Mouse (Mus musculus): ENCODE results near the gene Hacl1.

Hacl1 gene

GRCm38 (mm10) chr14:31640890-31641505 is at the start of gene Hacl1, which contains the start of gene Btd:
Hacl1 (minus strand) TSS chr14:31641286.
Btd (plus strand) TSS chr14:31641028.
- DNase-seq (ENCODE audit: low read depth) = peak; percentile 93

- no peak for DNase-seq (ENCODE audit: low read depth)
Measured at GRCm38 (mm10) chr14:31686231-31686630, 45.1 kb upstream of the Hacl1 start.

- no peak for DNase-seq (ENCODE audit: low read depth)
Measured at GRCm38 (mm10) chr14:31685680-31686079, 44.6 kb upstream of the Hacl1 start.

- no peak for DNase-seq (ENCODE audit: low read depth)
Measured at GRCm38 (mm10) chr14:31684343-31685040, 43.4 kb upstream of the Hacl1 start.

GRCm38 (mm10) chr14:31683610-31684009 is 42.5 kb upstream of the Hacl1 start:
- no peak for DNase-seq (ENCODE audit: low read depth)

GRCm38 (mm10) chr14:31681931-31682555 is 41.0 kb upstream of the Hacl1 start:
- no peak for DNase-seq (ENCODE audit: low read depth)

GRCm38 (mm10) chr14:31681291-31681690 is 40.2 kb upstream of the Hacl1 start:
- DNase-seq (ENCODE audit: low read depth) = no peak

- DNase-seq (ENCODE audit: low read depth) = no peak
Measured at GRCm38 (mm10) chr14:31680656-31681055, 39.6 kb upstream of the Hacl1 start.

GRCm38 (mm10) chr14:31671635-31672320 is 30.7 kb upstream of the Hacl1 start:
- DNase-seq (ENCODE audit: low read depth) = no peak

- no peak for DNase-seq (ENCODE audit: low read depth)
Measured at GRCm38 (mm10) chr14:31669642-31670490, 28.8 kb upstream of the Hacl1 start.

- no peak for DNase-seq (ENCODE audit: low read depth)
Measured at GRCm38 (mm10) chr14:31669161-31669611, 28.1 kb upstream of the Hacl1 start.

GRCm38 (mm10) chr14:31668326-31668725 is 27.2 kb upstream of the Hacl1 start:
- DNase-seq (ENCODE audit: low read depth) = no peak

GRCm38 (mm10) chr14:31667741-31668140 is 26.7 kb upstream of the Hacl1 start:
- no peak for DNase-seq (ENCODE audit: low read depth)

GRCm38 (mm10) chr14:31666931-31667705 is 26.0 kb upstream of the Hacl1 start:
- DNase-seq (ENCODE audit: low read depth) = no peak

- DNase-seq (ENCODE audit: low read depth) = no peak
Measured at GRCm38 (mm10) chr14:31665566-31665940, 24.5 kb upstream of the Hacl1 start.

- no peak for DNase-seq (ENCODE audit: low read depth)
Measured at GRCm38 (mm10) chr14:31664903-31665565, 23.9 kb upstream of the Hacl1 start.

GRCm38 (mm10) chr14:31664100-31664902 is 23.2 kb upstream of the Hacl1 start:
- DNase-seq (ENCODE audit: low read depth) = no peak

- no peak for DNase-seq (ENCODE audit: low read depth)
Measured at GRCm38 (mm10) chr14:31663376-31664099, 22.5 kb upstream of the Hacl1 start.
